Mouse (Mus musculus) midbrain, embryonic 14.5 days (tissue): Measurements from ENCODE around the gene Chadl. TPM values are rescaled to one million over a fixed set of nuclear protein-coding genes. Genes with fewer than 3 reads are reported as not detected.
A peak's percentile ranks its signal among the peaks of the same experiment; 100 is the strongest.

Experiments used
- ATAC-seq: fragments of 200-750 bp; cut with Nextera tagmentation; 2 replicates; pipeline ENCODE4 v1.8.0; 2017; ENCODE audit warnings: moderate number of reproducible peaks, moderate library complexity; ENCODE audit not compliant: low FRiP score, low TSS enrichment
- DNase-seq: peaks from one replicate; pipeline ENCODE4 v3.0.0-alpha.2; 2015
- H3K27ac ChIP-seq: fragments of 300-500 bp; sonication (generic); replicated peaks from 2 replicates; pipeline ENCODE4 v1.5.1; 2014; ENCODE audit warnings: mild to moderate bottlenecking, low read depth, low read length, moderate library complexity
- H3K27me3 ChIP-seq: fragments of 300-500 bp; sonication (generic); 2 replicates; pipeline ENCODE4 v1.6.1; 2014; ENCODE audit warnings: low read length, control low read depth, mixed read lengths; ENCODE audit not compliant: control insufficient read depth, insufficient read depth
- H3K36me3 ChIP-seq: fragments of 300-500 bp; sonication (generic); 2 replicates; pipeline ENCODE4 v1.6.1; 2014; ENCODE audit warnings: low read length, control low read depth; ENCODE audit not compliant: control insufficient read depth, insufficient read depth
- H3K4me1 ChIP-seq: fragments of 300-500 bp; sonication (generic); 2 replicates; pipeline ENCODE4 v1.6.1; 2014; ENCODE audit warnings: mild to moderate bottlenecking, antibody characterized with exemption, low read length, control low read depth; ENCODE audit not compliant: control insufficient read depth, insufficient read depth
- H3K4me2 ChIP-seq: fragments of 300-500 bp; sonication (generic); 2 replicates; pipeline ENCODE4 v1.6.1; 2014; ENCODE audit warnings: mild to moderate bottlenecking, low read length, moderate library complexity
- H3K4me3 ChIP-seq: fragments of 300-500 bp; sonication (generic); replicated peaks from 2 replicates; pipeline ENCODE4 v1.5.1; 2014; ENCODE audit warnings: low read depth, low read length
- H3K9ac ChIP-seq: fragments of 300-500 bp; sonication (generic); replicated peaks from 2 replicates; pipeline ENCODE4 v1.6.1; 2014; ENCODE audit warnings: mild to moderate bottlenecking, low read length, moderate library complexity
- H3K9me3 ChIP-seq: fragments of 300-500 bp; sonication (generic); 2 replicates; pipeline ENCODE4 v1.6.1; 2016; ENCODE audit warnings: low read length, control low read depth, mixed read lengths; ENCODE audit not compliant: control insufficient read depth
- WGBS: fragments of 180-500 bp; shearing (Covaris S2); extraction: QIAGEN DNeasy Blood & Tissue Kit; methylation state at CpG from one replicate; pipeline ENCODE4 v1.1.7; 2014; 5-methylcytosine and 5-hydroxymethylcytosine counted together
- polyA plus RNA-seq: library from polyadenylated mRNA; unstranded; fragments of >200 nt; fragmentation: Nextera tagmentation; extraction: Ambion mirVana; gene quantifications from 2 replicates; pipeline ENCODE4 v1.2.1, GENCODE M21; 2014

Gene Chadl
- polyA plus RNA-seq, 1 experiment from 2014 or later, result 25.2 TPM

DNA sequence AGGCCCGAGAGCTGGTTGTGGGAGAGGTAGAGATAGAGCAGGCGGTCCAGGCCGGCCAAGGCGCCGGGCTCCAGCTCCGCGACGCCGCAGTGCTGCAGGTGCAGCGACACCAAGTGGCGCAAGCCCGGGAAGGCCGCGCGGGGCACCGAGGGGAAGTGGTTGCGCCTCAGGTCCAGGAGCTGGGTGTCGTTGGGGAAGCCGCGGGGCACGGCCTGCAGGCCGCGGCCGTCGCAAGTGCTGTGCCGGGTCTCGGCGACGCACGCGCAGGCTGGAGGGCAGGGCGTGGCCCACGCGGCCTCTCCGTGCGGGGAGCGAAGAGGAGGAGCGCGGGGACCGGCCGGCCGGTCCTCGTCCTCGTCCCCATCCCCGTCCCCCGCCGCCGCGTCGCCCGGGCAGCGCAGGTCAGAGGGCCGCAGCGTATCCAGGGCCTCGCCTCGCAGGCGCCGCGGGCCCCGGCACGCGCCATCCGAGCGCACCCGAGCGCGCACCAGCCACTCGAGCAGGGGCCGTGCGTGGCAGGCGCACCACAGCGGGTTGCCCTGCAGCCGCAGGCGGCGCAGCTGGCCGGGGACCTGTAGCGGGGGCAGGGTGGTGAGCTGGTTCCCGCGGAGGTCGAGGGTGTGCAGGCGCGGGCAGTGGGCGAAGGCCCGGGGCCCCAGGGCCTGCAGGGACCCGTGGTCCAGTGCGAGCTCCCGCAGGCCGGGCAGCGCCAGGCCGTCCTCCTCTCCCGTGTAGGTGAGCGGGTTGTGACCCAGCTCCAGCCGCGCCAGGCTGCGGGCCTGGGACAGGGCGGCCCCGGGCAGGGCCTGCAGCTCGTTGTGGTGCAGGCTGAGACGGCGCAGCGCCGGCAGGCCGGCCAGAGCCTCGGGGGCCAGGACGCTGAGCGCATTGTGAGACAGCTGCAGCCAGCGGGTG, 2.9 kb downstream of the Chadl start:
- ATAC-seq, result peak; percentile 84
- Histone ChIP-seq H3K9ac (peak overlapping the region; percentile 56), H3K4me3 (peak overlapping the region; percentile 54), H3K4me2 (peak overlapping the region; percentile 79), H3K27me3 (peaks cover 29% of the 10 kb centered on the region), H3K27ac (peak overlapping the region; percentile 54), H3K9me3 (no peaks in the 10 kb centered on the region), H3K4me1 (peaks cover 11% of the 10 kb centered on the region), H3K36me3 (0 out of 2 replicates have a peak, but pooled peaks cover 3% of the 10 kb centered on the region)
- peak; percentile 90 for DNase-seq
- under 1% methylated on average over 103 of the region's 107 CpGs for WGBS

GRCm38 (mm10) chr15:81693366-81693966, 3.6 kb downstream of the Chadl start:
- DNase-seq (peak; percentile 52), ATAC-seq (no peak)
- H3K9me3 ChIP-seq, result no peaks in the 10 kb centered on the region
- H3K36me3 ChIP-seq, result peaks cover 8% of the 10 kb centered on the region
- 3% methylated on average over 41 of the region's 41 CpGs for WGBS
- H3K4me1 ChIP-seq, result peaks cover 11% of the 10 kb centered on the region
- peaks cover 29% of the 10 kb centered on the region for H3K27me3 ChIP-seq
- H3K9ac ChIP-seq, result peak overlapping the region; percentile 56
- H3K4me2 ChIP-seq, result peak overlapping the region; percentile 79
- peak overlapping the region; percentile 54 for H3K4me3 ChIP-seq
- H3K27ac ChIP-seq, result peak overlapping the region; percentile 54

GRCm38 (mm10) chr15:81680301-81680805, 16.7 kb downstream of the Chadl start:
- H3K27ac ChIP-seq, result no peak overlapping the region
- no peaks in the 10 kb centered on the region for H3K4me1 ChIP-seq
- no peak overlapping the region for H3K4me2 ChIP-seq
- H3K36me3 ChIP-seq, result peaks cover 75% of the 10 kb centered on the region
- no peak overlapping the region for H3K9ac ChIP-seq
- ATAC-seq (no peak), DNase-seq (no peak)
- H3K9me3 ChIP-seq, result no peaks in the 10 kb centered on the region
- H3K27me3 ChIP-seq, result no peaks in the 10 kb centered on the region
- no peak overlapping the region for H3K4me3 ChIP-seq
- 91% methylated on average over 4 of the region's 4 CpGs for WGBS

- Histone ChIP-seq H3K27me3 (no peaks in the 10 kb centered on the region), H3K4me2 (no peak overlapping the region), H3K27ac (no peak overlapping the region), H3K4me1 (no peaks in the 10 kb centered on the region), H3K9me3 (no peaks in the 10 kb centered on the region), H3K9ac (no peak overlapping the region), H3K36me3 (peaks cover 59% of the 10 kb centered on the region), H3K4me3 (no peak overlapping the region)
- WGBS, result 96% methylated on average over 3 of the region's 3 CpGs
- ATAC-seq (no peak), DNase-seq (no peak)
Measured at GRCm38 (mm10) chr15:81676637-81677036, 20.4 kb downstream of the Chadl start.

DNA sequence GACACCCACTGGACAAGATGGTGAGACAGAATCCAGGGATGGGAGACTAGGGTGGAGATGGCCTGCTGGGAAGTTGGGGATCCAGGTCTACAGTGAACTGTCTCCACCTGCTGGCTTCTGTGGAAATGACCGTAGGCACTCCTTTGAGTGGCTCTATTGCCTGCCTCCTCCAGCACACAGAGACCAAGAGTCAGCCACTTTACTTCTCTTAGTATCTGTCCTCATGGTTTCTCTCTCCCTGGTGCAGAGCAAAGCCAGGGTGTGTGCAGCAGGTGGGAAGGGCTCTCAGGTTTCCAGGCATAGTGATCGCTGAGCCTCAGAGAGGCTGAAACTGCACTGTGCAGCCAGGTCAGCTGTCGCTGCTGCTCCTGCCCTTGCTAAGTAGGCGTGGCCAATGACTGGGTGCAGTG, 26.9 kb downstream of the Chadl start:
- Histone ChIP-seq H3K27me3 (no peaks in the 10 kb centered on the region), H3K4me2 (no peak overlapping the region), H3K9me3 (no peaks in the 10 kb centered on the region), H3K9ac (no peak overlapping the region), H3K4me3 (no peak overlapping the region), H3K36me3 (peaks cover 57% of the 10 kb centered on the region), H3K4me1 (no peaks in the 10 kb centered on the region), H3K27ac (no peak overlapping the region)
- WGBS, result 88% methylated on average over 4 of the region's 4 CpGs
- peak; percentile 77 for DNase-seq
- ATAC-seq, result no peak

GRCm38 (mm10) chr15:81666957-81667356, 30.1 kb downstream of the Chadl start:
- no peak overlapping the region for H3K27ac ChIP-seq
- ATAC-seq (no peak), DNase-seq (no peak)
- no peaks in the 10 kb centered on the region for H3K27me3 ChIP-seq
- no peak overlapping the region for H3K4me2 ChIP-seq
- H3K36me3 ChIP-seq, result peaks cover 37% of the 10 kb centered on the region
- no peak overlapping the region for H3K4me3 ChIP-seq
- no peak overlapping the region for H3K9ac ChIP-seq
- peaks cover 9% of the 10 kb centered on the region; the same call in 1 of the 2 replicates for H3K4me1 ChIP-seq
- WGBS, result 92% methylated on average over 10 of the region's 10 CpGs
- no peaks in the 10 kb centered on the region for H3K9me3 ChIP-seq

DNA sequence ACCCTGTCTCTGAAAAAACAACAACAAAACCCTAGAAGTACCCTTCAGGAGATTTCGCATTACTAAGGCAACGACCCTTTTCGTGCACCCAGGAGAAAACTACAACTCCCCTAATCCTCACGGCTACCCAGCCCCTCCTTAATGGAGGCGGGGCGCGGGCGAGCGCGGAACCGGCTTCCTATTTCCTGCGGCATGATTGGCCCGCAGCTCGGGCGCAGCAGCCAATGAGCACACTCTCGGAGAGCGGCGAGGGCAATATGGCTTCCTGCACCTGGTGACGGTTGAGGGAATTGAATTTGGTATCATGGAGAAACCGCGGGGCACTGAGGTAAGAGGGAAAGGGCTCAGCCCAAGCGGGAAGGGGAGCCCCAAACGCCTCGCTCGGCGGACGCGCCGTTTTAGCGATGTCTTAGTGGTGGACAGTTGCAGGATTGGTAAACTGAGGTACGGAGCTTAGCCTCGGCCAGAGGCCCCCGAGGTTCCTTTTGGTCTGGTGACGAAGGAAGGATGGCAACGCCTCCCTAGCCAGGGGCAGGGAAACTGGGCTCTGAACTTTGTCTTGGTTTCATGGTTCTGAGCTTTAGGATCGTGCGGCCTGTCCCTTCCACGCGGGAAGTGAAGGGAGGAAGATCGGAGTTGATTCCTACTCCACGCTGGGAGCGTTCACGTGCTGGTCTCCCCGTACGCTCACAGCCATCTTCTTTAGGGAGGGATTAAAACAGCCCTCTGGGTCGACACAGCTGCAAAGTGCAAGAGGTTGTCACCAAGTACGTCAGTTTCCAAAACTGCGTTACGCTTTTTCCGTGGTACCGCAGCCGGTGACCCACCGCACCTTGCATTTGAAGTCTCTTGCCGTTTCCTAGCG, 33.2 kb downstream of the Chadl start, which contains the start of gene L3mbtl2:
Gene L3mbtl2, plus strand, starts transcription at position 193 of the 865 bp plus-strand sequence.
- under 1% methylated on average over 55 of the region's 55 CpGs for WGBS
- H3K36me3 ChIP-seq, result peaks cover 20% of the 10 kb centered on the region
- peak within 1 kb of the TSS; percentile 85 for H3K4me3 ChIP-seq
- H3K9ac ChIP-seq, result peak within 1 kb of the TSS; percentile 70
- peak within 1 kb of the TSS; percentile 86 for H3K4me2 ChIP-seq
- ATAC-seq, result peak; percentile 97
- H3K27me3 ChIP-seq, result no peaks in the 10 kb centered on the region
- DNase-seq, result peak; percentile 98
- no peaks in the 10 kb centered on the region for H3K9me3 ChIP-seq
- peaks cover 9% of the 10 kb centered on the region; the same call in 1 of the 2 replicates for H3K4me1 ChIP-seq
- no peak within 1 kb of the TSS; the same call in 1 of the 2 replicates for H3K27ac ChIP-seq

DNA sequence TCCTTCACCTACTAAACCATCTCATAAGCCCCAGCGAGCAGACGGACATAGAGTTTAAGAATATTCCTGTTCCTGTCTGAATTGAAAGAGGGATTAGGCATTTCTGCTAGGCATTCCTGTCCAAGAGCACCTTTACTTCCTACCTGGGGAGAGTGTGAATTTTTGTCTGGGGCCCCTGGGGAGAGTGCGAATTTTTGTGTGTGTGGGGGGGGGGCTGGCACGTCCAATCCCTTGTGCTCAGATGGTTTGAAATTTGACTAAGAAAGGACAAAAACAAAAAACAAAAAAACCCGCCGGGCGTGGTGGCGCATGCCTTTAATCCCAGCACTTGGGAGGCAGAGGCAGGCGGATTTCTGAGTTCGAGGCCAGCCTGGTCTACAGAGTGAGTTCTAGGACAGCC, 33.8 kb downstream of the Chadl start:
- WGBS, result 70% methylated on average over 10 of the region's 10 CpGs
- 0 out of 2 replicates have a peak, but pooled peaks have one; percentile 2 for ATAC-seq
- H3K9me3 ChIP-seq, result no peaks in the 10 kb centered on the region

More for the DNA sequence above, 33.8 kb downstream of the Chadl start:
- H3K4me3 ChIP-seq, result peak overlapping the region; percentile 85
- peak overlapping the region; percentile 86 for H3K4me2 ChIP-seq
- peaks cover 9% of the 10 kb centered on the region; the same call in 1 of the 2 replicates for H3K4me1 ChIP-seq
- H3K27me3 ChIP-seq, result no peaks in the 10 kb centered on the region
- H3K36me3 ChIP-seq, result peaks cover 13% of the 10 kb centered on the region
- H3K9ac ChIP-seq, result no peak overlapping the region
- DNase-seq, result no peak
- no peak overlapping the region for H3K27ac ChIP-seq
